Comparison of ENCODE assay signal across 8 mouse cellular contexts in the genomic region with DNA sequence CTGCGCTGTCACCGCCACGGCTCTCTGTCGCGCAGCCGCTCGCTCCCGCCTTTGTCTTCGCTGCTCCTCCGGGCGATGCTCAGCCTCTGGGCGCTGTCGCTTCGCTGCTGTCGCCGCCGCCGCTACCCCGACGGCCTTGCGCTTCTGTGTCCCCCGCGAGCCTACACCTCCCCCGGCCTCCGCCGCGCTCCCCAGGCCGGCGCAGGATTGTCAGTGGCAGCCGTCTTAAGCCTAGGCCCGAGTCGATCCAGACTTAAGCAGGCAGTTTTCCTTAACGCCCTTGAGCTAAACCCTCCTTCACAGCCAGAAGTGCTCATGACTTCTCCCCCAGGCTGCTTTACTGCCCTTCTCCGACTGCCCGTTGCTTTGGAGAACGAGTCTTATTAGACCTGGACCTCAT. TPM values are rescaled to one million over a fixed set of nuclear protein-coding genes. Genes with fewer than 3 reads are reported as not detected.
A peak's percentile ranks its signal among the peaks of the same experiment; 100 is the strongest.
DNase-seq lines count a peak whose midpoint lies in the region; ATAC-seq and TF ChIP-seq lines count a peak whose summit lies in the region.

No protein-coding gene starts in this region.

- H3K27ac ChIP-seq in layer of hippocampus, adult 2 months: peak overlapping the region; percentile 96
- H3K27ac ChIP-seq in embryonic facial prominence, embryonic 15.5 days (replicated peaks): peak overlapping the region; percentile 89
- peak overlapping the region; percentile 99 for H3K27ac ChIP-seq in intestine, embryonic 14.5 days (ENCODE audit: low read depth)
- peak overlapping the region; percentile 83 for H3K27ac ChIP-seq in midbrain, embryonic 11.5 days (ENCODE audit: low read depth, low read length)

- H3K9ac ChIP-seq in embryonic facial prominence, embryonic 15.5 days: peak overlapping the region; percentile 93
- peak overlapping the region; percentile 98 for H3K9ac ChIP-seq in intestine, embryonic 14.5 days (ENCODE audit: low read length)
- H3K9ac ChIP-seq in midbrain, embryonic 11.5 days (ENCODE audit: low read length): peak overlapping the region; percentile 97

- no peak for ATAC-seq in G1E (ENCODE audit: extremely low read depth, insufficient number of reproducible peaks, low FRiP score, poor library complexity, severe bottlenecking)
- ATAC-seq in embryonic facial prominence, embryonic 15.5 days (ENCODE audit: insufficient number of reproducible peaks, low FRiP score, low TSS enrichment, low read depth): peak; percentile 8; the same call in 1 of the 2 replicates
- peak; percentile 6; the same call in 1 of the 2 replicates for ATAC-seq in intestine, embryonic 14.5 days (replicated peaks; ENCODE audit: low FRiP score, low TSS enrichment, low read depth)
- 0 out of 2 replicates have a peak, but pooled peaks have one; percentile 17 for ATAC-seq in midbrain, embryonic 11.5 days (ENCODE audit: low FRiP score)

- DNase-seq in layer of hippocampus, adult 2 months (ENCODE audit: low spot score in 2 of 2): no peak
- no peak for DNase-seq in layer of hippocampus, adult 9-11 months
- peak; percentile 29 for DNase-seq in G1E (ENCODE audit: low spot score)
- peak; percentile 68 for DNase-seq in intestine, embryonic 14.5 days (ENCODE audit: low spot score)
- DNase-seq in midbrain, embryonic 11.5 days (ENCODE audit: low spot score, missing footprints): peak; percentile 91
- DNase-seq in ovary, postnatal 10 days (ENCODE audit: low spot score): no peak
- DNase-seq in thymus, postnatal 0 days (ENCODE audit: low spot score): no peak

- H3K9me3 ChIP-seq in G1E (replicated peaks): no peaks in the 10 kb centered on the region
- no peaks in the 10 kb centered on the region for H3K9me3 ChIP-seq in embryonic facial prominence, embryonic 15.5 days (replicated peaks)
- no peaks in the 10 kb centered on the region for H3K9me3 ChIP-seq in intestine, embryonic 14.5 days (ENCODE audit: control insufficient read depth, low read length)
- H3K9me3 ChIP-seq in midbrain, embryonic 11.5 days (ENCODE audit: control insufficient read depth, low read length): no peaks in the 10 kb centered on the region

- no peak for TF ChIP-seq CTCF in layer of hippocampus, adult 2 months (conservative IDR thresholded peaks at IDR 0.05)
- TF ChIP-seq CTCF in G1E (IDR thresholded peaks at IDR 0.05; ENCODE audit: low read depth, low read length): no peak

- H3K4me3 ChIP-seq in layer of hippocampus, adult 2 months: peak overlapping the region; percentile 75
- peak overlapping the region; percentile 99 for H3K4me3 ChIP-seq in G1E (ENCODE audit: low read depth, low read length)
- H3K4me3 ChIP-seq in embryonic facial prominence, embryonic 15.5 days (replicated peaks): peak overlapping the region; percentile 95
- peak overlapping the region; percentile 98 for H3K4me3 ChIP-seq in intestine, embryonic 14.5 days (ENCODE audit: low read depth, low read length)
- peak overlapping the region; percentile 99 for H3K4me3 ChIP-seq in midbrain, embryonic 11.5 days (ENCODE audit: low read depth, low read length)

- H3K27me3 ChIP-seq in G1E (ENCODE audit: insufficient read depth, low read length): no peaks in the 10 kb centered on the region
- no peaks in the 10 kb centered on the region for H3K27me3 ChIP-seq in embryonic facial prominence, embryonic 15.5 days
- H3K27me3 ChIP-seq in intestine, embryonic 14.5 days (replicated peaks; ENCODE audit: control insufficient read depth, insufficient read depth, low read length): no peaks in the 10 kb centered on the region
- no peaks in the 10 kb centered on the region for H3K27me3 ChIP-seq in midbrain, embryonic 11.5 days (ENCODE audit: control insufficient read depth, insufficient read depth, low read length)

- H3K4me2 ChIP-seq in embryonic facial prominence, embryonic 15.5 days (replicated peaks): peak overlapping the region; percentile 76
- H3K4me2 ChIP-seq in intestine, embryonic 14.5 days (ENCODE audit: low read length): peak overlapping the region; percentile 63
- H3K4me2 ChIP-seq in midbrain, embryonic 11.5 days: peak overlapping the region; percentile 67

- under 1% methylated on average over 36 of the region's 36 CpGs for WGBS in embryonic facial prominence, embryonic 15.5 days
- WGBS in intestine, embryonic 14.5 days: under 1% methylated on average over 35 of the region's 36 CpGs
- 1% methylated on average over 36 of the region's 36 CpGs for WGBS in midbrain, embryonic 11.5 days

- peaks cover 46% of the 10 kb centered on the region for H3K4me1 ChIP-seq in G1E (ENCODE audit: insufficient read depth, low read depth, low read length)
- peaks cover 31% of the 10 kb centered on the region for H3K4me1 ChIP-seq in embryonic facial prominence, embryonic 15.5 days
- peaks cover 25% of the 10 kb centered on the region for H3K4me1 ChIP-seq in intestine, embryonic 14.5 days (replicated peaks; ENCODE audit: control insufficient read depth, insufficient read depth, low read length)
- H3K4me1 ChIP-seq in midbrain, embryonic 11.5 days (ENCODE audit: control insufficient read depth, insufficient read depth, low read length): peaks cover 9% of the 10 kb centered on the region

- H3K36me3 ChIP-seq in G1E (replicated peaks): peaks cover 36% of the 10 kb centered on the region
- peaks cover 6% of the 10 kb centered on the region for H3K36me3 ChIP-seq in embryonic facial prominence, embryonic 15.5 days
- H3K36me3 ChIP-seq in intestine, embryonic 14.5 days (ENCODE audit: control insufficient read depth, insufficient read depth, low read length): peaks cover 7% of the 10 kb centered on the region
- H3K36me3 ChIP-seq in midbrain, embryonic 11.5 days (ENCODE audit: control insufficient read depth, insufficient read depth, low read length): no peaks in the 10 kb centered on the region

RNA-seq across cellular contexts. Expression of gene Hp1bp3, which starts 1.3 kb away (rescaled TPM):
- 100 to 1,000 TPM; 178 to 183 TPM for total RNA-seq in layer of hippocampus, adult 2 months (2021)
- 179 and 216 TPM in 2 replicates for total RNA-seq in G1E (2014; fragmentation: Nextera tagmentation)
- 118 and 127 TPM in 2 replicates for total RNA-seq in G1E (2017)
- polyA plus RNA-seq in G1E (2012): 41.6 TPM in 2 replicates
- polyA plus RNA-seq in embryonic facial prominence, embryonic 15.5 days (2015; fragmentation: Nextera tagmentation; extraction: Ambion mirVana): 153 and 157 TPM in 2 replicates
- polyA plus RNA-seq in intestine, embryonic 14.5 days (2014; fragmentation: Nextera tagmentation; extraction: Ambion mirVana): 154 and 158 TPM in 2 replicates
- 182 and 198 TPM in 2 replicates for polyA plus RNA-seq in midbrain, embryonic 11.5 days (2014; fragmentation: Nextera tagmentation; extraction: Ambion mirVana)
- 155 and 173 TPM in 2 replicates for polyA plus RNA-seq in thymus, postnatal 0 days (2015; fragmentation: Nextera tagmentation; extraction: Ambion mirVana)

RNA-seq across cellular contexts. Expression of gene Sh2d5, which starts 32.8 kb away (rescaled TPM):
- 10 to 100 TPM; 49.1 to 52.7 TPM for total RNA-seq in layer of hippocampus, adult 2 months (2021)
- 0.68 and 2.0 TPM in 2 replicates for total RNA-seq in G1E (2014; fragmentation: Nextera tagmentation)
- total RNA-seq in G1E (2017): 0.55 and 0.99 TPM in 2 replicates
- 0.61 and 0.81 TPM in 2 replicates for polyA plus RNA-seq in G1E (2012)
- 0.49 and 0.50 TPM in 2 replicates for polyA plus RNA-seq in embryonic facial prominence, embryonic 15.5 days (2015; fragmentation: Nextera tagmentation; extraction: Ambion mirVana)
- 1.0 and 1.2 TPM in 2 replicates for polyA plus RNA-seq in intestine, embryonic 14.5 days (2014; fragmentation: Nextera tagmentation; extraction: Ambion mirVana)
- 0.94 TPM in 2 replicates for polyA plus RNA-seq in midbrain, embryonic 11.5 days (2014; fragmentation: Nextera tagmentation; extraction: Ambion mirVana)
- 0.61 and 0.66 TPM in 2 replicates for polyA plus RNA-seq in thymus, postnatal 0 days (2015; fragmentation: Nextera tagmentation; extraction: Ambion mirVana)

RNA-seq across cellular contexts. Expression of gene Kif17, which starts 32.8 kb away (rescaled TPM):
- total RNA-seq in layer of hippocampus, adult 2 months (2021): 10 to 100 TPM; 22.0 to 22.3 TPM
- total RNA-seq in G1E (2014; fragmentation: Nextera tagmentation) (not detected in 2 replicates), G1E (2017) (0.16 TPM in 1 of 2 replicates, not detected in the other)
- 0.13 and 0.16 TPM in 2 replicates for polyA plus RNA-seq in G1E (2012)
- 2.0 and 2.3 TPM in 2 replicates for polyA plus RNA-seq in embryonic facial prominence, embryonic 15.5 days (2015; fragmentation: Nextera tagmentation; extraction: Ambion mirVana)
- polyA plus RNA-seq in intestine, embryonic 14.5 days (2014; fragmentation: Nextera tagmentation; extraction: Ambion mirVana): 0.69 and 1.0 TPM in 2 replicates
- polyA plus RNA-seq in midbrain, embryonic 11.5 days (2014; fragmentation: Nextera tagmentation; extraction: Ambion mirVana): 0.44 and 0.48 TPM in 2 replicates
- 0.60 and 0.78 TPM in 2 replicates for polyA plus RNA-seq in thymus, postnatal 0 days (2015; fragmentation: Nextera tagmentation; extraction: Ambion mirVana)

Comparison
In these comparisons a context has a peak if more than half of its experiments do, and no peak if none do; other contexts are left out.
1. DNase-seq: peak in G1E (single experiment), intestine, embryonic 14.5 days (single experiment) and midbrain, embryonic 11.5 days (single experiment); none in layer of hippocampus, adult 2 months (0 of 2), layer of hippocampus, adult 9-11 months (single experiment), ovary, postnatal 10 days (single experiment) and thymus, postnatal 0 days (single experiment).
2. Peak in every context shown above with its lines, with median percentiles within 50 percentile points of each other: H3K27ac ChIP-seq, H3K4me3 ChIP-seq, H3K4me2 ChIP-seq and H3K9ac ChIP-seq.